Mouse (Mus musculus) C2C12 (cell line): Measurements from ENCODE around the gene Coro6.

Source experiments
- CEBPB ChIP-seq: IDR thresholded peaks from one replicate; pipeline ENCODE4 v1.6.1; 2011; ENCODE audit warnings: low read depth, mild to moderate bottlenecking, control low read depth, moderate library complexity
- CTCF ChIP-seq: IDR thresholded peaks from one replicate; pipeline ENCODE4 v1.5.1; 2011; ENCODE audit not compliant: control insufficient read depth, insufficient read depth, insufficient read length
- FOSL1 ChIP-seq: IDR thresholded peaks from one replicate; pipeline ENCODE4 v1.8.0; 2011; ENCODE audit warnings: mild to moderate bottlenecking, low read length; ENCODE audit not compliant: poor library complexity, insufficient read depth, severe bottlenecking
- MAX ChIP-seq: IDR thresholded peaks from one replicate; pipeline ENCODE4 v1.6.1; 2011; ENCODE audit warnings: mild to moderate bottlenecking, control low read depth
- USF1 ChIP-seq: IDR thresholded peaks from one replicate; pipeline ENCODE4 v1.6.1; 2011; ENCODE audit warnings: low read depth, mild to moderate bottlenecking, control low read depth, moderate library complexity

DNA sequence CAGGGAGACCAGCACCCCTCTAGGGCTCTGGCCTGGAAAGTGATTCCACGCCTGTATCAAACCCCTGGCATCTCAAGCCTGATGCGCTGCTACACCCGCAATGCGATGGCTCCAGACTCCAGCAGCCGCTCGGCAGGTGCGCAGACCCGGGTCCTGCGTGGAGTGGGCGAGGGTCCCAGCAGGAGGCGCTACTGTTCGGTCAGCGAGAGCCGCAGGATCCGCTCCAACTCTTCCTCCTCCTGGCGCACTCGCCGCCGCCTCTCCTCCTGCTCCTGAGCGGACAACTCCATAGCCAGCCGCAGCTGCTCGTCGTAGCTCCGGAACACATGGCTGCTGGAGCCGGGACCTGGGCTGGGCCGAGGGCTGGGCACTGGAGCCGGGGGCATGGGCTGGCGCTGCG, 9.2 kb downstream of the Coro6 start:
- TF ChIP-seq CTCF (no peak), FOSL1 (no peak), USF1 (no peak), MAX (no peak), CEBPB (no peak)
